Mouse (Mus musculus): ENCODE results near the gene Tspan5. TPM values are rescaled to one million over a fixed set of nuclear protein-coding genes. Genes with fewer than 3 reads are reported as not detected.

The Tspan5 gene
- polyA plus RNA-seq, 2 experiments, result 2.0 to 2.9 TPM

DNA sequence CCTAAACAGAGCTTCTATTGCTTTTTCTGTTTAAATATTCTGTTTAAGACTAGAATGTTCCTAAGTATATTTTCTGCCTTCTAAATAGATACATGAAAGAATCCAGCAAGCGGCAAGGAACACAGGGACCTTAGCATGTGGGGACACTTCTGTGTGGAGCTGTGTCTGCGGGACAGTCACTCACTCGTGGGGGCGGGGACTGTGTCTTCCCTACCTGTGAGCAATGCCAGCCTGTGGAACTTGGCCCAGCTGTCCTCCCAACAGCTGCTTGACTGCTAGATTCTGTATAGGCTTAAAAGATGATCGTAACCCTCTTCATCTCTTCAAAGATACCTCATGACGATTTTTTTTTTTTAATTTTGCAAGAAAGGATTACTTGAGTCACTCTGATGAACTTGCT lies 133.9 kb downstream of the Tspan5 start:
- Histone ChIP-seq H3K9ac (replicated peaks) (no peak overlapping the region), H3K27ac (no peak overlapping the region), H3K4me3 (ENCODE audit: insufficient read depth in 1 of 2, low read depth in 2 of 2, low read length in 2 of 2) (no peak overlapping the region), H3K27me3 (ENCODE audit: control insufficient read depth, insufficient read depth, low read length) (no peaks in the 10 kb centered on the region), H3K4me2 (ENCODE audit: low read depth) (no peak overlapping the region), H3K9me3 (ENCODE audit: control insufficient read depth, low read length) (no peaks in the 10 kb centered on the region), H3K36me3 (replicated peaks; ENCODE audit: control insufficient read depth, insufficient read depth, low read depth) (no peaks in the 10 kb centered on the region), H3K4me1 (replicated peaks; ENCODE audit: control insufficient read depth in 2 of 2, insufficient read depth in 2 of 2, low read length in 1 of 2) (no peaks in the 10 kb centered on the region)
- DNase-seq (ENCODE audit: low read depth in 3 of 3, low spot score in 3 of 3), result no peak
- whole genome bisulfite sequencing (ENCODE audit: insufficient replicate concordance), result 83% methylated on average over 6 of the region's 6 CpGs
- ATAC-seq (ENCODE audit: insufficient read depth), result no peak
- no peak for TF ChIP-seq EP300 (IDR thresholded peaks at IDR 0.05; ENCODE audit: low read depth)
- no peak for TF ChIP-seq CTCF (IDR thresholded peaks at IDR 0.05; ENCODE audit: low read depth)

GRCm38 (mm10) chr3:138876418-138876817 lies 134.4 kb downstream of the Tspan5 start:
- no peak for DNase-seq (ENCODE audit: low read depth in 3 of 3, low spot score in 3 of 3)
- TF ChIP-seq CTCF (IDR thresholded peaks at IDR 0.05; ENCODE audit: low read depth) (no peak), EP300 (IDR thresholded peaks at IDR 0.05; ENCODE audit: low read depth) (no peak)
- Histone ChIP-seq H3K27ac (no peak overlapping the region), H3K9me3 (ENCODE audit: control insufficient read depth, low read length) (no peaks in the 10 kb centered on the region), H3K36me3 (replicated peaks; ENCODE audit: control insufficient read depth, insufficient read depth, low read depth) (no peaks in the 10 kb centered on the region), H3K27me3 (ENCODE audit: control insufficient read depth, insufficient read depth, low read length) (no peaks in the 10 kb centered on the region), H3K4me2 (ENCODE audit: low read depth) (no peak overlapping the region), H3K9ac (replicated peaks) (no peak overlapping the region), H3K4me1 (replicated peaks; ENCODE audit: control insufficient read depth in 2 of 2, insufficient read depth in 2 of 2, low read length in 1 of 2) (no peaks in the 10 kb centered on the region), H3K4me3 (ENCODE audit: insufficient read depth in 1 of 2, low read depth in 2 of 2, low read length in 2 of 2) (no peak overlapping the region)
- 75% methylated on average over 10 of the region's 10 CpGs for whole genome bisulfite sequencing (ENCODE audit: insufficient replicate concordance)
- ATAC-seq (ENCODE audit: insufficient read depth), result no peak

- no peak overlapping the region for H3K27ac ChIP-seq
Observed at GRCm38 (mm10) chr3:138876931-138877361, 135.0 kb downstream of the Tspan5 start.

GRCm38 (mm10) chr3:138877741-138878140 lies 135.7 kb downstream of the Tspan5 start:
- H3K27me3 ChIP-seq (ENCODE audit: control insufficient read depth, insufficient read depth, low read length), result no peaks in the 10 kb centered on the region
- no peaks in the 10 kb centered on the region for H3K9me3 ChIP-seq (ENCODE audit: control insufficient read depth, low read length)
- DNase-seq (ENCODE audit: low read depth in 3 of 3, low spot score in 3 of 3), result no peak
- no peak overlapping the region for H3K9ac ChIP-seq (replicated peaks)
- H3K4me2 ChIP-seq (ENCODE audit: low read depth), result no peak overlapping the region
- no peaks in the 10 kb centered on the region for H3K36me3 ChIP-seq (replicated peaks; ENCODE audit: control insufficient read depth, insufficient read depth, low read depth)
- peak; percentile 43; the same call in 1 of the 2 replicates for ATAC-seq (ENCODE audit: insufficient read depth)
- WGBS (ENCODE audit: insufficient replicate concordance), result 33% methylated on average over 4 of the region's 4 CpGs
- TF ChIP-seq EP300 (IDR thresholded peaks at IDR 0.05; ENCODE audit: low read depth), result no peak
- TF ChIP-seq CTCF (IDR thresholded peaks at IDR 0.05; ENCODE audit: low read depth), result no peak
- no peak overlapping the region for H3K27ac ChIP-seq
- no peak overlapping the region for H3K4me3 ChIP-seq (ENCODE audit: insufficient read depth in 1 of 2, low read depth in 2 of 2, low read length in 2 of 2)
- no peaks in the 10 kb centered on the region for H3K4me1 ChIP-seq (replicated peaks; ENCODE audit: control insufficient read depth in 2 of 2, insufficient read depth in 2 of 2, low read length in 1 of 2)

More at GRCm38 (mm10) chr3:138876931-138877361, 135.0 kb downstream of the Tspan5 start:
- DNase-seq (ENCODE audit: low read depth in 3 of 3, low spot score in 3 of 3) (no peak), ATAC-seq (ENCODE audit: insufficient read depth) (no peak)
- H3K4me3 ChIP-seq (ENCODE audit: insufficient read depth in 1 of 2, low read depth in 2 of 2, low read length in 2 of 2), result no peak overlapping the region
- H3K9me3 ChIP-seq (ENCODE audit: control insufficient read depth, low read length), result no peaks in the 10 kb centered on the region
- TF ChIP-seq EP300 (IDR thresholded peaks at IDR 0.05; ENCODE audit: low read depth) (no peak), CTCF (IDR thresholded peaks at IDR 0.05; ENCODE audit: low read depth) (no peak)
- no peaks in the 10 kb centered on the region for H3K4me1 ChIP-seq (replicated peaks; ENCODE audit: control insufficient read depth in 2 of 2, insufficient read depth in 2 of 2, low read length in 1 of 2)
- H3K9ac ChIP-seq (replicated peaks), result no peak overlapping the region
- H3K36me3 ChIP-seq (replicated peaks; ENCODE audit: control insufficient read depth, insufficient read depth, low read depth), result no peaks in the 10 kb centered on the region
- WGBS (ENCODE audit: insufficient replicate concordance), result 76% methylated on average over 14 of the region's 14 CpGs
- H3K4me2 ChIP-seq (ENCODE audit: low read depth), result no peak overlapping the region
- H3K27me3 ChIP-seq (ENCODE audit: control insufficient read depth, insufficient read depth, low read length), result no peaks in the 10 kb centered on the region

GRCm38 (mm10) chr3:138880999-138881724 lies 139.2 kb downstream of the Tspan5 start:
- WGBS (ENCODE audit: insufficient replicate concordance), result 80% methylated on average over 11 of the region's 11 CpGs
- Histone ChIP-seq H3K27me3 (ENCODE audit: control insufficient read depth, insufficient read depth, low read length) (no peaks in the 10 kb centered on the region), H3K4me1 (replicated peaks; ENCODE audit: control insufficient read depth in 2 of 2, insufficient read depth in 2 of 2, low read length in 1 of 2) (no peaks in the 10 kb centered on the region), H3K4me2 (ENCODE audit: low read depth) (no peak overlapping the region), H3K36me3 (replicated peaks; ENCODE audit: control insufficient read depth, insufficient read depth, low read depth) (no peaks in the 10 kb centered on the region), H3K27ac (no peak overlapping the region), H3K9me3 (ENCODE audit: control insufficient read depth, low read length) (no peaks in the 10 kb centered on the region), H3K9ac (replicated peaks) (no peak overlapping the region), H3K4me3 (ENCODE audit: insufficient read depth in 1 of 2, low read depth in 2 of 2, low read length in 2 of 2) (no peak overlapping the region)
- no peak for DNase-seq (ENCODE audit: low read depth in 3 of 3, low spot score in 3 of 3)
- no peak for ATAC-seq (ENCODE audit: insufficient read depth)
- TF ChIP-seq CTCF (IDR thresholded peaks at IDR 0.05; ENCODE audit: low read depth), result no peak
- no peak for TF ChIP-seq EP300 (IDR thresholded peaks at IDR 0.05; ENCODE audit: low read depth)

Measured in liver, embryonic 14.5 days (tissue).